Mouse (Mus musculus): ENCODE results near the gene Pam.
A peak's percentile ranks its signal among the peaks of the same experiment; 100 is the strongest.

Gene Pam

DNA sequence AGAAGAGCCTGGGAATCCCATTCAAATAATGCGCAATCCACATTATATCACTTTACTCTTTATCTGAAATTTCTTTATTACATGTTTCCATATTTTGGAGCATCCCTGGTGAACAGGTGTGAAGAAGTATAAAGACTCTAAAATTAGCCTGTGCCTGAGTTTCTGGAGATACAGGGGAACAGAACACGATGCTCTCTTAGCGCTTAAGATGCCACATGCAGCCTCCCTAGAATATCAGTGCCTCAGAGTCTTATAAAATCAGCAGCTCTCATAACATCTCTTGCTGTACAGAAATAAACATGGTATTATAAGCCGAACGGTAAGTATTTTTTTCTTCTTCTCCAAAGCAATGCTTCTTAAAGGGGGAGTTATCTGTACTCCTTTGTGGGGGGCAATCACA is 267.4 kb downstream of the Pam start:
- peak; percentile 73 for ATAC-seq (ENCODE audit: low TSS enrichment)

DNA sequence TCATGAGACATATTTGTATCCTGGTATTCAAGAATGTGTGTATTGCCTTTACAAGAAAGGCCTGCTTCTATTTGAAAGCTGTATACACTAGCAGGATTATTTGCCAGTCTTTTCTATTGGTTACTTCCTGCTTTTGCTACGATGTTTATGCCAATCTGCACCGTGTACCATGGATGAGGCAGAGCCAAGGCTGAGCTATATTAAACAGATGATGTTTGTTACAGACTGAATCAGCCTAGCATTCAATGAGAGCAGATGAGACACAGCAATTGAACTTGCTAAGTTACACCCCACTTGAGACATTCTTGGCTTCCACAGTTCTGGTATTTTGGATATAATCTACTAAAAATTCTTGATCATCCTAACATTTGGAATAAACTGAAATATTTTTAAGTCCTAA is 267.9 kb downstream of the Pam start:
- peak; percentile 93 for ATAC-seq (ENCODE audit: low TSS enrichment)

DNA sequence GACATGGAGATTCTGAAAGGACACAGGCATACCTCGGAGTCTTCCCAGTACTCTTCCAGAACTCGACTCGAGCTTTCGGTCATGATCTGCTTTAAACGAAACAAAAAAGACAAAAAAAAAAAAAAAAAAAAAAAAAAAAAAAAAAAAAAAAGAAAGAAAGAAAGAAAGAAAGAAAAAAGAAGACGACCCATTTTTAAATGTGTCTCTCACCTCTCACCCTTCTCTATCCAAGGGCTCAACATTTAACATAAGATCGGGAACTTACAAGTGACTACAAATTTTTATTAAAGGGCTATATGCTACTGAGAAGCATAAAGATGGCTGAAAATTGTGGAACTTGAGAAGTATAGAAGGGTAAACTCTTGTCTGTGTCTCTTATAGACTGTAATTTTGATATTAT is 272.5 kb downstream of the Pam start:
- ATAC-seq (ENCODE audit: low TSS enrichment), result no peak

DNA sequence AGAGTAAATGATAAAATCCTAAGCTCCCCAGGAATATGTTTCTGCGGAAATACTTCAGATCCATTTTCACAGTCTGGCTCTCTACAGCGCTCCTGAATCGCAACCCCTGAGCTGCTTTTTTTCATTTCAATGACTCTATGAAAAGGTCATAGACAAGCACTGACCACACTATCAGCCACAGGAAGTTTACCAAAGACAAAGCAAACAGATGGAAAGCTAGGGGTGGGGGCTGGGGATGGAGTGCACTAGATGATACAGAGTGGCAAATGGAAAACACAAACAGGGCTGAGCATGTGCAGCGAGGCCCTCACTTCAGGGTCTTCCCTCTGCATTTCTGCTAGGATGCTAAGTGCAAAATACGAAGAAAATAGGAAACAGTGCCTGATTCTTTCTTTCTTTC is 273.2 kb downstream of the Pam start:
- ATAC-seq (ENCODE audit: low TSS enrichment), result no peak

DNA sequence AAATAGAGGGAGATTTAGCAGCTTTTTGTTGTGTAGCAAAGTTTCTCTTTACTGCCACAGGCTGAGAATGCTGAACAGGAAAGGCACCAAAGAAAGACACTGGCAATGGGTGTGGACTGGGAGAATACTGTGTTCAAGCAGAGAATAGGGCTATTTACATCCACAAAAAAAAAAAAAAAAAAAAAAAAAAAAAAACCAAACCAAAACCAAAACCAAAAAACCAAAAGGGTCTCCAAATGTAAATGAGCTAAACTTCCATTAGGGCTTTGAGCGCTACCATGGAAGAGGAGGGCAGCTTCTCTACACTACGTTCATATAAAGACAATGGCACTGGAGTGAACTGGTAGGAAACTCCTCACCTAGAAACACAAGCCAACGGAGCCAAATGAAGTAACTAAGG is 274.2 kb downstream of the Pam start:
- ATAC-seq (ENCODE audit: low TSS enrichment), result no peak

DNA sequence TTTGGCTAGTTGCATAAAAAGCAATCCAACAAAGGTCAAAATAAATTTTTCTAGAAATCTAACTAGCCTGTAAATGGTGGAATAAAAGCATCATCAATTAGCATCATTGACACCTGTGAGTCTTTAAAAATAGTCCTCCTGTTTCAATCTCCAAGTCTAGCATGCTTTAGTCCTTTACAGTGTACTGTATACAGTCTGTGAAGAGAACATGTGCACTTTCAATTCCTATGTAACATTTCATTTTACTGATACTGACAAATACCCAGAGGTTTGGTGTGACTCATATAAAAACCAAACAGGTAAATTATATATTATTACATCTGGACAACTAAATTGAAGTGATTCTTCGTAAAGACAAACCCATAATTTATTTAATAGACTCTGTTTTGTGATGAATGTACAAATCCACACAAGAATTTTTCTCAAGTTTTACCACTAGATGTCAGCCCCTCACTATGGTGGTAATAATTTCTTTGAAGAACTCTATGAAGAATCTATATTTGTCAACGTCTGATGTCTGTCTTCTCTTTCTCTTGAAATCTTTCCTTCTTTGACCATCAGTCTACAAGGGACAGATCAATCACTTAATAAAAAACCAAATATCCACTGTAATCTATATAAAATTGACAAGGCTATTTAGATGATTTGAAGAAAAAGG is 286.1 kb downstream of the Pam start:
- ATAC-seq (ENCODE audit: low TSS enrichment), result peak; percentile 73; the same call in 1 of the 2 replicates

DNA sequence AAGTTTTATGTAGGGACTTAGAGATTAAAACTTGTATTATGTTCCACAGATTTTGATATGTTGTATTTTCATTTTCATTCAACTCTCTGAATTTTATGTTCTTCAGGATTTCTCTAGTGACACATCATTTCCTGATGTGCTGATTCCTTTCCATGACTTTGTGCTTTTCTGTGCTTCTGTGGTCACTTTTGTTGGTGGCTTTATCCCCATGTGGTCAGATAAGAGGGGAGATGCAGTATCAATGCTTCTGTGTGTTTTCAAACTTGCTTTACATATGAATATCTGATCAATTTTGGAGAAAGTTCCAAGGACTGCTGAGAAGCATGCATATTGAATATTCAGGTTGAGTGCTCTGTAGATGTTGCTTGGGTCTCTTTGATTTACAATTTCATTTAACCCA is 290.9 kb downstream of the Pam start:
- no peak for ATAC-seq (ENCODE audit: low TSS enrichment)

DNA sequence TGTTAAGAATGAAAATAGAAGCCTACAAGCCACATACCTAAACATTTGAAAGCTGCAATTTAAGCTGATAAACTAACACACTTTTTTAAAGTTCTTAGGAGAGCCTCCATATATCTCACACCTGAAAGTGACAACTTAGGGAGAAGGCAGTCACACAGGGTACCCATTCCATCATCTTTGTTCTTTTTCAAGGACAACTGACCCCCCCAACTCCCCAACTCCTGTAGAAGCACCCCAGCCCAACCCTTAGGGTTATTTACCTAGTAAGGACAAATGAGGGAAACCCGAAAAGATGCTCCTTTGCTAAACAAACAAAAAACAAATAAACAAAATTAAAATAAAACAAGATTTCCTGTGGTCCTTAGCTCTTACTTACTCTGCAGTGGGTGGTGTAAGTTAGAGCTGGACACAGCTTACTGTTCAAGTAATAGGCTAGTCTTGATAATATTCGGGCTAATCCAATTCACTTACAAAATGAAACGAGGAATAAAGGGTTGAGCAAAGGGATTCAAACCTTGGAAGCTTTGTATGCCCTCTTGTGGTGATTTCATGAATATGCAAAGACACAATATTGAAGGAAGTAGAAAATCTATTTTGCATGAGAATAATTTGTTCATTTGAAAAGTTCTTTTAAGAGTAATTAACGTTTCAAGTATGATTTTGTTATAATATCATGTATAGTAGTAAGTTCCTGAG is 293.1 kb downstream of the Pam start:
- peak; percentile 81 for ATAC-seq (ENCODE audit: low TSS enrichment)

DNA sequence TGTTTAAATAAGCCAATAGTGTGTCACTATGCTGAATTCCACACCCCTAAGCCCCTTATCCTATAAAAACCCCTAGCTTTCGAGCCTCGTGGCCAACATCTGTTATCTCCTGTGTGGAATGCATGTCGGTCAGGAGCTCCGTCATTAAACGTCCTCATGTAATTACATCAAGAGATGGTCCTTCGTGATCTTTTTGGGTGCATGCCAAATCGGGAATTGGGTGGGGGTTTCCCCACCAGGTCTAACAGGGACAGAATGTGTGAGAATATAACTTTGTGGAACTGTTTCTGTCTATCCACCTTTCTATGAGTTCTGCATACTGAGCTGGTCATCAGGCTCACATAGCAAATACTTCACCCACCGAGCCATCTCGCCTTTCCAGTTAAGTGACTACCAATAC is 299.5 kb downstream of the Pam start:
- no peak for ATAC-seq (ENCODE audit: low TSS enrichment)

DNA sequence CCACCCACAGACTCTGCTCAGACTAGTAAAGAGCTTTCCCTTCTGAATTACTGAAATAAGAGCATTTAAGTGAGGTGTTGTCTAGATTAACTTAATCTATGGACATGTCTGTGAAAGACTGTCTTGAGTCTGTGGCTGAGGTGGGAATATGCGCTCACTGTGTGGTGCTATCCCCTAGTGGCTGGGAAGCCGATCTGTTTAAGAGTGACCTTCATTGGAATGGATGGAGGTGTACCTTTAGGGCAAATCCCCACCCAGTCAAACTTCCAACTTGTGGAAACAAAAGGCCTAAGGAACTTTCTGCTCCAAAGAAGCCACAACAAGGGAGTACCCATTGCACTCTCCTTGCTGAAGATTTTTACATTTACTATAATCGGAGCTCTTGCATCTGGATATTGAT is 301.3 kb downstream of the Pam start:
- no peak for ATAC-seq (ENCODE audit: low TSS enrichment)

DNA sequence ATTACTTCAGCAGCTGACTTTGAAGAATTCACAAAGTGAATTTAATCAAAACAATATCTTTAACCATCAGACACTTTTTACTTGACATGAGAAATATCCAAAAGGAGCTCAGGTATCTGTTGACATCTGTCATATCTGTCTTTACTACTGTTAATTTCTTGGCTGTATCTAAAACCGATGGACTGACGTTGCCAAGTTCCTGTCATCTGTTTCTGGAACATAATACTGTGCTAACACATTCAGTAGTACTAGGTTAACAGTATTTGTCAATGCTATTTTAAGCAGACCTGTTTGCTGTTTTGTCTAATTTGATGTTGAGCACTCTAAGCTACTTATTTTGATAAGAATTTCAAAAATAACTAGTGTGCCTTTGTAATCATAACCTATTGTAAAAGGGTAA is 307.0 kb downstream of the Pam start:
- no peak for ATAC-seq (ENCODE audit: low TSS enrichment)

DNA sequence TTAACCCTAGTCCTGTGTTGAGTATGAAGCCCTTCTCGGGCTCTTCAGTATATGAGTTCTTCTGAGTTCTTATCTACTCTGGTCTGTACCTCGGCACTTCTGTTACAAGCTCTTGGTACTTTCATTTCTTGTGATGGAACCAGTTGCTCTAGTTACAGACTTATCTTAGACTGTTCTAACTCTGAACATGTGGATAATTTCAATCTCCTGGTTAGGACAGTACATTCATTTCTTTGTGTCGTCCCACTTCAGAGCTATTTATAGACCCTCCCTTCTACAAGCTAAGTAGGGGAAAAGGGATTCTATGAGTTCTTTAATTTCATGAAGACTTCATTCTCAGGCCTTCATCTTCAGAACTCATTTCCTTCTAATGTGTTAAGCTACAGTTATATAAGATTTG is 307.8 kb downstream of the Pam start:
- ATAC-seq (ENCODE audit: low TSS enrichment), result peak; percentile 76

DNA sequence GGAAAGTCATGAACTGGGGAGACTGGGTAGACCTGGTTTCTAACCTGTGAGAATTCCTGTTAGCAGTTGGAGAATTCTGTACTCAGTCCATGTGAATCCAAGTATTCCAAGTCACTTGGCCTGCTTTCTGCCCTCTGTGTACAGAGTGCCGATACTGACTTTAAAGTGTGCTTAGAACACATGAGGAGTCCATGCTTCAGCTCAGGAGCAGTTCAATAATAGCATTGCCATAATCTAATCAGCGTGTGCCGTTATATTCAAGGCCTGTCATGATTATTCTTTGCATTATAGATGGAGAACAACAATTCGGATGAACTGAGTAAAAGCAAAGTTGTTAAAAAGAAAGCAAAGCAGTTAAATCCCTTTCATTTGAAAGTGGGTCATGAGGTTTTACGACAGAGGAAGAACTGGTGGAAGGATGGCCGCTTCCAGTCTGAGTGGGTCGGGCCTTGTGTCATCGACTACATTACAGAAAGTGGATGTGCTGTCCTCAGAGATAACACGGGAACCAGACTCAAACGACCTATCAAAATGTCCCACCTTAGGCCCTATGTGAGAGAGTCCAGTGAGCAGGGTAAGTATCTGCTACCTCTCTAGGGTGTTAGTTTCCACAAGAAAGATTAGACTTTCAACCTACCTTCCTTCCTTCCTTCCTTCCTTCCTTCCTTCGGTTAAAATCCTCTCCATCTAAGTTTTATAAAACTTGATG is 309.6 kb downstream of the Pam start:
- ATAC-seq (ENCODE audit: low TSS enrichment), result no peak

DNA sequence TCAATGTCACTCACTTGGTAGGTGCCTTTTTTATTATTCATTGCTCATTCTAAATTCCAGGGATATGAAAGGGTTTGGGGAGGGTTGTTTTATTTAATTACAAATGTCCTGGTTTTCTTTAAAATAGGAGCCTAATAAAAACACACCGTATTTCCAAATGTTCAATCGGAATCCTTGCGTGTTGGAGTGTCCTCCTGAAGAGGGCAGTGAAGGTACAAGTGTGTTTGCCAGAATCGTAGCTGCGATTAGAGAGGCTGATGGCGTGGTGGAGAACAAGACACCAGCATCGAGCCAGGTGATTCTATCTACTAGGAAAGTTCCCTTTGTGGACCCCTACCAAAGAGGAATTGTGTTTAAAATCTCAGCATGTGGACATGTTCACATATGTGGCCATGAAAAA is 310.5 kb downstream of the Pam start:
- peak; percentile 81 for ATAC-seq (ENCODE audit: low TSS enrichment)

DNA sequence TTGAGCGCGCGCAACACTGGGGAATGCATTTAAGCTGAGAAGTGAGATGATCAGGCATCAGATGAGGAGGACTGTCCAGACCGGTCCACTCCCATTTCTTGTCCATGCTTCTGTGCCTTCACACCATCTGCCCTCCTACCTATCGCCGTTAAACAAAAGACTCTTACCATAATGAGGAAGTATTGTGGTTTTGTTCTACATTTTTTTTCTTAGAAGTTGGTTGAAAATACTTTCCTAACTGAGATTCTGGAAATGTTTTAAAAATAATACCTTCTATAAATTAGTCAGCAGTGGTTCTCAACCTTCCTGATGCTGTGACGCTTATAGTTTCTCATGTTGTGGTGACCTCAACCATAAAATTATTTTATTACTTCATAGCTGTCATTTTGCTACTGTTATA is 313.8 kb downstream of the Pam start:
- no peak for ATAC-seq (ENCODE audit: low TSS enrichment)

DNA sequence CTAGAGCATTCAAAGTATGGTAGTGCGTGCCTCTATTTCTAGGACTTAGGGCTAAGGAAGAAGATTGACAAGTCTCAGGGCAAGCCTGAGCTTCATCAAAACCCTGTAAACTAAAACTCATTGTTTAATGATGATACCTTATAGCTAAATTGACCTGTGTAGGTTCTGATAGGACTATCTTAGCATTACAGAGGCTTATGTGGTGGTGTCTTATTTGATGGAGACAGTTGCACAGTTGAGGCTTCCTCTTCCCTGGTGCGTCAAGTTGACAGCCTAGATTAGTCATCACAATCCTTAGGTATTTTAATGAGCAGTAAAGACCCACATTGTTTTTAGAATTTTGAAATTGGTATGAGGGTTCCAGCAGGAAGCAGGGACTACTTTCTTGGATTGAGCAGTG is 321.5 kb downstream of the Pam start:
- no peak for ATAC-seq (ENCODE audit: low TSS enrichment)

DNA sequence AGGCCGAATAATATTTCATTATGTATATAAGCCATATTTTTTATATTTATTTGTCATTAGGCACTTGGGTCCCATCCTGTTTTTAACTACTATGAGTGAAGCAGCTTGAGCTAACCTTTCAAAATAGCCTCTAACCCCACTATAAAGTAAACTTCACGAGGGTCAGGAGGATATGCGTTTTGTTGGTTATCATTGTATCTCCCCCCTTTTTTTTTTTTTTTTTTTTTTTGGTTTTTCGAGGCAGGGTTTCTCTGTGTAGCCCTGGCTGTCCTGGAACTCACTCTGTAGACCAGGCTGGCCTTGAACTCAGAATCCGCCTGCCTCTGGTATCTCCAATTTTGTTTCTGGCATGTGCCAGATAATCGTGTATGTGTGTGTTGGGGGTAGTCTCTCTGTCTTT is 322.1 kb downstream of the Pam start:
- ATAC-seq (ENCODE audit: low TSS enrichment), result no peak

DNA sequence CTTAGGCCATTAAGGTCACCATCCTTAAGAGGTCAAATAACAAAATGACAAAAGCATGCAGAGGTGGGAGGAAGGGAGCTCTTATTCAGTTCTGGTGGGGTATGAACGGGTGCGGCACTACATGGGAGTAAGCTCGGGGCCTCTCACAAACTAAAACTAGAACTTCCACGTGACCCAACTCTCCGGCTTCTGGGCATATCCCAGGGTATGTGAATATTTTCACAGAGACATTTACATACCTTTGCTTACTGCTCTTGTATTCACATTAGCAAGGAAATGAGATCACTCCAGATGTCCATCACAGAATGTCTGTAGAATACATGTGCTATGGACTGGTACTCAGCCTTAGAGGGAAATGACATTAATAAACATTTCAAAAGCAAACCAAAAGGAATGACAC is 323.7 kb downstream of the Pam start:
- no peak for ATAC-seq (ENCODE audit: low TSS enrichment)

DNA sequence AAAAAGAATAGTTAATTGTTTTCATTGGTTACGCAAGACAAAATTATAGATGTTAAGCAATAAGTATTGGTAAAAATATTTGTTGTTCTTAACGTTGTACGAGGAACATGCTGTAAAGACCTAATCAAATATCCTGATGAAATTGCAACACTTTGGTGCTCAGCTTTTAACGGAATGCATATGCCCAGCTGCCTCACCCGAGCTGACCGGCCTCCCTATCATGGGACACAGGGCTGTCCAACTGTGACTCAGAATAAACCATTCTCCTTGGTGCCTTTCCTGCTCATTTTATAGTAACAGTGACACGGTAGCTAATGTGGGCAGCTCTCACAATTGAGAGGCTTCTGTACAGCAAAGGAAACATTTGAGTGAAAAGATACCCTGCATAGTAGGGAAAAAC is 324.3 kb downstream of the Pam start:
- no peak for ATAC-seq (ENCODE audit: low TSS enrichment)

DNA sequence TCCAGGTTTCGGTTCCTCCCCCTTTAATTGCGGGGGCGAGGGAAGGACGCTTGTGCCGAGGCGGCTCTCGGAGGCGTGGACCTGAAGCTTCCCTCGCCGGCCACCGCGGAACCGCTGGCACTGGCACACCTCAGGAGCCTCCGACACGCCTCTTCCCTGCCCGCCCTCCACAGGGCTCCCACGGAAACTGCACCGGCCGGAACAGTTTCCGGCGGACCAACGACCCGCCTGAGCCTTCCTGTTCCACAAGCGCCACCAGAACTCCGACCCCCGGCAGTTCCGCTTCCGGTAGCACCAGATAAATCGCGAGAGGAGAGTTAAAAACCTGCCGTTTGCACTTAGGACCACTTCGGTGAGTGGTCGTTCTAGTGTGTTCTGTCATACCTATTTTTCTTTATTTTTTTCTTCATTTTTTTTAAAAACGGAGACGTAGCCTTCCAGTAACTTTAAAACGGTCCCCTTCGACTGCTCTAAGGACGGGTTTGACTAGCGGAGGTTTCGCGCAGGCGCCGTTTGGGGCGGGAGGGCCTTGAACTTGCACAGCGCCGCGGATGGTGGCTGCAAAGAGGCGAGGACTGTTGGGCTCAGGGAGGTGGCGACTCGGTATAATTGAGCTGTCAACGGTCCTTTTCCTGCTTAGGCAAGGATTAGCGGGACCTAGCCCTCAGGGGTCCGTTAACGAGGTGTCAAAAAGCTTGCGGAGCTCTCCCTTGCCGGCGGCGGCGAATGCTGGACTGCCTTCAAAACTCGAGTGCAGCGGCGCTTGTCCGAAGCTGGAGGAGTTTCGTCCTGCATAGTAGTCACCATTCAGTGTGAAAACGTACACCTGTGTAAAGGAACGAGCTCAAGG is 325.3 kb downstream of the Pam start, which contains the start of the genes Gin1 and Ppip5k2:
TSS of gene Gin1 (plus strand) at position 269 of the 850 bp plus-strand sequence.
TSS of gene Ppip5k2 (minus strand) at position 508 of the 850 bp plus-strand sequence.
- peak; percentile 89 for ATAC-seq (ENCODE audit: low TSS enrichment)

DNA sequence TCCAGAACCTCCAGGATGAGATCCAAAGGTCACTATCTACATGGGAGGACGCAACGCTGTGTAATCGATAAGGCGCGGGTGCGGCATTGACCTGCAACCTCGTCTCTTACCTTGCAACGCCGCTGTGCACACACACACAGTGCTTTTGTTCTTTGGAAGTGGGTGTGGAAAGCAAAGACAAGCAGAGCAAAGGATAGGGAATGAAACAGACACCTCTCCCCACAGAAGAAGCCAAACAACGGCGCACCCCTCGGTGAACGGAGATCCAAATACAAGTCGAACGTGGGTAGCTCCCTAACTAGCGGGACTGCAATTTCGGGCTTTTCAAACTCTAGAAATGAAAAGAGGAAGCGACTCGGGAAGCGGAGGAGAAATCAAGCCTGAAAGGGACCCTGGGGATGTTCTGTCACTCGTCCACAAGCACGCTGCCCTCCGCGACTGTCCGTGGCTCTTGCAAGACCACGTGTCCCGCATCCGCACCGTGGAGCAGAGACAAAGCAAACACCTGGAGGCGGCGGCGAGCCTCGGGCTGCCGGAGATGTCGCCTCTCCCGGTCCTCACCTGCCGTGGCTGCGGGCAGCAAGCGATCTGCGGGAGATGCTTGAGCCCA is 326.0 kb downstream of the Pam start:
- ATAC-seq (ENCODE audit: low TSS enrichment), result peak; percentile 48

DNA sequence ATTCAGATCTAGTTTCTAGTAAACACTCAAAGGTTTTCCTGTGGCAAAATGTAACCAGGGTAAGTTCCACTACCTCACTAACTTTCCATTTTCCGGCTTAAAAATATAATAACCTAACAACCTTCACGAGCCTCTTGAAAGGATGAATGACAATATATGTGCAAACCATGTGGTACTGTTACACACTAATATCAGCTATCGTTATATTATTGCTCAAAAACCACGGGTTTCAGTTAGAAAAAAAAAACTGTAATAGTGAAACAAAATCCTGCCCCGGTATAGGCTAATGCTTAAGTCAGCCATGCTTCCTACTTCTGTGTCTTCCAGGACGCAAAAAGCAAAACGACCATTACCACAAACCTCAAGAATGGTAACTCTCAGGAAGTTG is 326.5 kb downstream of the Pam start:
- ATAC-seq (ENCODE audit: low TSS enrichment), result no peak

Measured in frontal cortex, adult (tissue).